Mouse (Mus musculus) thymus, adult 2 months (tissue): ENCODE results near the gene Phf1. TPM values are rescaled to one million over a fixed set of nuclear protein-coding genes. Genes with fewer than 3 reads are reported as not detected.
"Not testable (repeated sequence)": the region's sequence is repeated elsewhere in the genome, so short reads cannot be mapped to it uniquely, and the experiment has no call there.

Source experiments
- DNase-seq: peaks from one replicate; pipeline ENCODE4 v3.0.0; 2021
- H3K27ac ChIP-seq: fragments of 200-500 bp; 2 replicates; pipeline ENCODE4 v1.5.1; 2012; ENCODE audit warnings: low read length, control low read depth; ENCODE audit not compliant: control insufficient read depth, insufficient read depth
- H3K27me3 ChIP-seq: fragments of 200-500 bp; 2 replicates; pipeline ENCODE4 v1.6.1; 2012; ENCODE audit warnings: mild to moderate bottlenecking, low read length, moderate library complexity, mixed read lengths; ENCODE audit not compliant: control insufficient read depth, insufficient read depth
- H3K36me3 ChIP-seq: fragments of 200-500 bp; 2 replicates; pipeline ENCODE4 v1.6.1; 2012; ENCODE audit warnings: mild to moderate bottlenecking, low read length, moderate library complexity; ENCODE audit not compliant: control insufficient read depth, insufficient read depth
- H3K4me1 ChIP-seq: fragments of 200-500 bp; replicated peaks from 2 replicates; pipeline ENCODE4 v1.6.1; 2012; ENCODE audit warnings: low read length; ENCODE audit not compliant: control insufficient read depth, insufficient read depth
- H3K4me3 ChIP-seq: fragments of 200-500 bp; 2 replicates; pipeline ENCODE4 v1.5.1; 2012; ENCODE audit warnings: mild to moderate bottlenecking, low read length, control low read depth, moderate library complexity; ENCODE audit not compliant: control insufficient read depth, insufficient read depth
- CTCF ChIP-seq: fragments of 200-500 bp; IDR thresholded peaks from 2 replicates; pipeline ENCODE4 v1.5.1; 2012; ENCODE audit warnings: mild to moderate bottlenecking, control low read depth, low read length, moderate library complexity, borderline replicate concordance; ENCODE audit not compliant: control insufficient read depth, poor library complexity, insufficient read depth; ENCODE audit errors: extremely low read depth
- POLR2A ChIP-seq: fragments of 200-500 bp; IDR thresholded peaks from 2 replicates; pipeline ENCODE4 v1.6.1; 2012; ENCODE audit warnings: mild to moderate bottlenecking, low read length, control low read depth, moderate library complexity; ENCODE audit not compliant: control insufficient read depth, poor library complexity, insufficient read depth; ENCODE audit errors: extremely low read depth
- WGBS: fragments of 180-500 bp; shearing (Covaris S2); methylation state at CpG from one replicate; pipeline ENCODE4 v1.1.7; 2018; 5-methylcytosine and 5-hydroxymethylcytosine counted together
- polyA plus RNA-seq: library from polyadenylated mRNA; depleted of rRNA; stranded (reverse); fragments of >200 nt; gene quantifications from 2 replicates; pipeline ENCODE4 v1.2.3, GENCODE M21; 2012

Gene Phf1
- polyA plus RNA-seq, 1 experiment: 132 TPM

DNA sequence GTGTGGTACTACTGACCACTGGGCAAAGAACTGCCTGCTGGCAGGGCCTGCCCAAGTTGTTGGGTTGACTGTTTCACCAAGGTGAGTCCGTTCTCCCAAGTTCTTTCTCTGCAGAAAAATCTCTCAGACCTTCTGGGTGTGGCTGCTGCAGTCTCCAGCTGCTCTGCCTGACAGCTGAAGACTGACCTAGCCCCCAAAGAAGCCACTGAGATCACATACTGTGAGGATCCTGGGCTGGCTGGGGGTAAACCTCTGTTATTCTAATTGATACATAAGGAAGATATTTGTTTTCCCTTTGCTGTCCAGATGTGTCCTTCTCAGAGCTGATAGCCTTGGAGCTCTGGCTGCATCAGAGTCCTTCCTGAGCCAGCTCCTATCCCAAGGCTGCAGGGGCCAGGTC lies 17.6 kb upstream of the Phf1 start:
- DNase-seq: no peak
- H3K4me1 ChIP-seq: peaks cover 6% of the 10 kb centered on the region
- no peaks in the 10 kb centered on the region for H3K27me3 ChIP-seq
- H3K4me3 ChIP-seq: no peak overlapping the region
- WGBS: 93% methylated on average over 1 of the region's 1 CpGs
- TF ChIP-seq POLR2A (no peak), CTCF (no peak)
- H3K36me3 ChIP-seq: no peaks in the 10 kb centered on the region
- no peak overlapping the region for H3K27ac ChIP-seq

DNA sequence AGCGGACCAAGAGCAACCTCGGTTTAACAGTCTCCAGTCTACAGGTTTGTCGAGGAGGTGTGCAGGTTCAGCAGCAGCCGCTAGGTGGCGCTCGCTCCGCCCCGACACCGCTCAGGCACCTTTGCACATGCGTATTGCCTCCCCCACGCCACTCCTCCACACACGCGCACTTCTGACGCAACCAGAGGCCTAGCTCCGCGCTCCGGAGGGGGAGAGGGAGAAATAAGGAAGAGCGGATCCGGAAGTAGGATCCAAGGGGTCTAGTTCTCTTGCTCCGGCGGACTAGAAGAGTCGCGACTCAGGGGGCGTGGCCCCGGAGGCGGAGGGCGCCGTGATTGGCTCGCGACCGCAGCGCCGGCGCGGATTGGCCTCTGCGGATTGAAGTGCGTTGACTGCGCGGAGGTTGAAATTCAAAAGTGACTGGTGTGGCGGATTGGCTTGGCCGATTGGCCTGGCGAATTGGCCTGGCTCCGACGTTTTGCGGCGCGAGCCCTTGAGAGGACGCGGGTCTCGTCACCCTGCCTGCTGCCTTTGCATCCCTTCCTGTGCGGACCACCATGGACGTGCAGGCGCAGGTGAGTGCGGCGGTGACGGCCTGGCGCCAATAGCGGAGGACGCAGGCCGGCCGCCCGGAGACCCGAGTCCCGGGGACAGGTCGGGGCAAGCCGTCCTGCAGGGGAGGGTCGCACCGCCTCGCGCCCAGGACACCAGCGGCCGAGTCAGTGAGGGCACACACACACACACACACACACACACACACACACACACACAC lies 16.0 kb upstream of the Phf1 start, which contains the start of gene Kifc5b:
Gene Kifc5b, plus strand, starts transcription at position 381 of the 772 bp plus-strand sequence.
- TF ChIP-seq POLR2A (peak; percentile 66; the same call in 1 of the 2 replicates), CTCF (peak; percentile 94)
- peaks cover 6% of the 10 kb centered on the region for H3K4me1 ChIP-seq
- WGBS: under 1% methylated on average over 72 of the region's 72 CpGs
- peak; percentile 99 for DNase-seq
- no peaks in the 10 kb centered on the region for H3K27me3 ChIP-seq
- no peaks in the 10 kb centered on the region for H3K36me3 ChIP-seq
- H3K27ac ChIP-seq: no peak within 1 kb of the TSS
- H3K4me3 ChIP-seq: peak within 1 kb of the TSS; percentile 66

DNA sequence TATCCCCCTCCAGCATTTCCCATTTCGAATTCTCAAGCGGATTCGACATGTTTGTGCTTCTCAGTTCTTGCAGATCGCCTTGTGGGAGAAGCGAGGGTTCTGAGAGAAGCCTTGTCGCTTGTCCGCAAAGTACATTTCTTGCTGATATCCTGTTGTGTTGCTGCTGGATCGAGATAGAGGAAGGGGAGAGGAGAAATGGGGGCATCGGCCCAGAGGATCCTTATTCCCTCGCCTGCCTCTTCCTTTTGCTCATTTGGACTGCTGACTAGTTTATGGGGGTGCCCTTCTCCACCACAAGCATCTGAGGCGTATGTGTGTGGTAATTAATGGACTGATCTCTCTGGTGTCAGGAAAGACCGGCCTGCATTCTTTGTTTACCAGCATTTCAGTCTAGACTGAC lies 15.3 kb upstream of the Phf1 start:
- peak overlapping the region; percentile 66 for H3K4me3 ChIP-seq
- H3K36me3 ChIP-seq, H3K4me1 ChIP-seq, DNase-seq, H3K27ac ChIP-seq, H3K27me3 ChIP-seq: not testable (repeated sequence)
- WGBS: 5% methylated on average over 12 of the region's 12 CpGs

DNA sequence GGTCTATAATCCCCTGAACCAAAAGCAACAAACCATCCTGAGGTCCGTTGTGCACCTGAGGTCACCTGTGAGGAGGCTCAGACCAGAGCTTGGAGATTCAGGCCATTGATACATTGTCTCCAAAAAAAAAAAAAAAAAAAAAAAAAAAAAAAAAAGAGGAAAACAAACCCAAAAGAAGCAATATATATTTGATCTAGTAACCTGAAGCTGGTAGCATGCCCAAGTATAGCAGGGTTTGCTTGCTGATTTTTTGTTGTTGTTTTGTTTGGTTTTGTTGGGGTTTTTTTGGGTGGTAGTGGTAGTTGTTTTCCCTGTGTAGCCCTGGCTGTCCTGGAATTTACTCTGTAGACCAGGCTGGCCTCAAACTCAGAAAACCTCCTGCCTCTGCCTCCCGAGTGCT lies 14.5 kb upstream of the Phf1 start:
- DNase-seq: no peak
- Histone ChIP-seq H3K4me1 (peaks cover 6% of the 10 kb centered on the region), H3K27ac (no peak overlapping the region), H3K36me3 (no peaks in the 10 kb centered on the region), H3K27me3 (no peaks in the 10 kb centered on the region), H3K4me3 (no peak overlapping the region)
- no peak for TF ChIP-seq CTCF
- TF ChIP-seq POLR2A: no peak
- WGBS: 77% methylated on average over 2 of the region's 2 CpGs

DNA sequence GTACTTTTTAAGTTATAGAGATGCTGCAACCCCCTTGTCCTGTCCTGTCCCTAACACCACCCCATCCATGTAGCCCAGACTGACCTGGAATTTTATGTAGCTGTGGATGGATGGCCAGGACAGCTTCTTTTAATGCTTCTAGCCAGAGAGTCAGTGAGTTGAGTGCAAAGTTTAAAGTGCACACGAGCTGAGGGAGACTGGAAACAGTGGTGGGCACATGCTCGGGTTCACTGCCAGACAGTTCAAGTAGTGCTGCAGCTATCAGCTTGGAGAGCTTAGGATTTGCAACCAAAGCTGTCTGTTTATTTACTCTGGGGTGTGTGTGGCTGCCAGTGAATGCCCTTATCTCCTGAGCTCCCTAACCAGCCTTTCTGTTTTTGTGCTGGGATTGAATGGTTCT lies 13.3 kb upstream of the Phf1 start:
- not testable (repeated sequence) for H3K4me3 ChIP-seq, DNase-seq

DNA sequence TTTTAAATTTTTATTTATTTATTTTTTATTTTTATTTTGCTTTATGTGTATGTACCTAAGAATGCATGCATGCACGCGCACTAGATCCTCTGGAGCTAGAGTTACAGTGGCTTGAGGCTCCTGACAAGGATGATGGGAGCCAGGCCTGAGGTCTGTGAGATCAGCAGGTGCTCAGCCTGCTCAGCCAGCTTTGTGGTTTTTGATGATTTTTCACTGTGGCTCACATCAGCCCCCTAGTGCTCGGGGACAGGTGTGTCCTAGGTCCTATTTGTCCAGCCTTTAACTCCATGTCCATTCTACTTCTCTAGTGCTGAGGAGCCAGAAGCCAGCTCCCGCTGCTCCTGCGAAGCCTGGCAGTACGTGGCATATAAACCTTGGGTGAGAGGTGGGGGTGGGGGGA lies 10.5 kb upstream of the Phf1 start:
- not testable (repeated sequence) for H3K4me1 ChIP-seq, H3K36me3 ChIP-seq, H3K4me3 ChIP-seq, H3K27me3 ChIP-seq, H3K27ac ChIP-seq, DNase-seq
- 60% methylated on average over 6 of the region's 6 CpGs for WGBS

More for the DNA sequence above, 13.3 kb upstream of the Phf1 start:
- WGBS: 81% methylated on average over 2 of the region's 2 CpGs
- H3K27me3 ChIP-seq, H3K36me3 ChIP-seq, H3K27ac ChIP-seq, H3K4me1 ChIP-seq: not testable (repeated sequence)

DNA sequence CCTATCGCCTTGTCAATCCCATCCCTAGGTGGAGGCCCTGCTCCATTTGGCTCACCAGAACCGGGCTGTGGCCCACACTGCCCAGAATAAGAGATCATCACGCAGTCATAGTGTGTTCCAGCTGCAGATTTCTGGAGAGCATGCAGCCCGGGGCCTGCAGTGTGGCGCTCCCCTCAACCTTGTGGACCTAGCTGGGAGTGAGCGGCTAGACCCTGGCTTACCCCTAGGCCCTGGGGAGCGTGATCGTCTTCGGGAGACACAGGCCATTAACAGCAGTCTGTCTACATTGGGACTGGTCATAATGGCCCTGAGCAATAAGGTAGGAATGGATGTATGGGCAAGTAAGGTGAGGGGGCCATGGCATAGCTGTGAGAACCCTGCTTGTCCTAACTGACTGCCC lies 7.4 kb upstream of the Phf1 start:
- not testable (repeated sequence) for H3K27ac ChIP-seq, H3K36me3 ChIP-seq, DNase-seq, H3K27me3 ChIP-seq, H3K4me3 ChIP-seq, H3K4me1 ChIP-seq
- WGBS: 97% methylated on average over 9 of the region's 9 CpGs

DNA sequence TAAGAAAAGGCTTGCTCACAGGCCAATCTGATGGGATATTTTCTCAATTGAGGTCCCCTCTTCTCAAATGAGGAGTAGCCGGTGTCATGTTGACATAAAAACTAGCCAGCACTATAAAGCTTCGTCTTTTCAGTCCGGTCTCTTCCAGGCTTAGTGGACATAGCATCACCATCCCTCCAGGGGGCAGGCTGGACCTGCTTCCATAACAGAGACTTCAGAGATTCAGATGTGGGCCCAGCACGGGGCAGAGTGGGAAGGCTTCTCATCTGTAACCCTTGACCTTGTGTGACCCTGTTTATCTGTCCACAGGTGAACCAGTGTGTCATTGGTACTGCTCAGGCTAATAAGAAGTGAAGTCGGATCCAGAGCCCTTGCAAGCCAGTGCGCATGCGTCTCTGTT lies 1.1 kb upstream of the Phf1 start:
- H3K4me3 ChIP-seq, H3K27ac ChIP-seq, H3K36me3 ChIP-seq, DNase-seq, H3K27me3 ChIP-seq: not testable (repeated sequence)
- peaks cover 18% of the 10 kb centered on the region for H3K4me1 ChIP-seq
- 83% methylated on average over 7 of the region's 7 CpGs for WGBS
